Mouse (Mus musculus) bone marrow, adult 2 months (tissue): ENCODE results near the gene Pepd. TPM values are rescaled to one million over a fixed set of nuclear protein-coding genes. Genes with fewer than 3 reads are reported as not detected.

Source experiments
- H3K27ac ChIP-seq: fragments of 200-500 bp; 2 replicates; pipeline ENCODE4 v1.5.1; 2012; ENCODE audit warnings: low read depth, mild to moderate bottlenecking, control low read depth, inconsistent platforms, low read length; ENCODE audit not compliant: control insufficient read depth, poor library complexity, insufficient read depth
- H3K4me1 ChIP-seq: fragments of 200-500 bp; 2 replicates; pipeline ENCODE4 v1.6.1; 2011; ENCODE audit warnings: low read length; ENCODE audit not compliant: control insufficient read depth, insufficient read depth
- H3K4me3 ChIP-seq: fragments of 200-500 bp; replicated peaks from 2 replicates; pipeline ENCODE3; 2011; ENCODE audit warnings: mild to moderate bottlenecking, low read depth, low read length, control low read depth; ENCODE audit not compliant: control insufficient read depth
- CTCF ChIP-seq: fragments of 200-500 bp; IDR thresholded peaks from 2 replicates; pipeline ENCODE4 v1.5.1; 2011; ENCODE audit warnings: low read length, control low read depth; ENCODE audit not compliant: control insufficient read depth, insufficient read depth
- POLR2A ChIP-seq: fragments of 200-500 bp; IDR thresholded peaks from 2 replicates; pipeline ENCODE4 v1.6.1; 2011; ENCODE audit warnings: low read depth, mild to moderate bottlenecking, control low read depth, low read length, borderline replicate concordance; ENCODE audit not compliant: control insufficient read depth
- WGBS: fragments of 180-500 bp; shearing (Covaris S2); methylation state at CpG from one replicate; pipeline ENCODE4 v1.1.7; 2018; 5-methylcytosine and 5-hydroxymethylcytosine counted together
- polyA plus RNA-seq: library from polyadenylated mRNA; stranded (reverse); fragments of >200 nt; gene quantifications from 2 replicates; pipeline ENCODE4 v1.2.4, GENCODE M21; 2011; ENCODE audit warnings: low replicate concordance; ENCODE audit not compliant: missing spikeins, insufficient read depth, insufficient read length

Pepd gene
- polyA plus RNA-seq, 1 experiment = 16.1 TPM

GRCm38 (mm10) chr7:35035565-35035964, 123.4 kb downstream of the Pepd start:
- Histone ChIP-seq H3K4me1 (peaks cover 1% of the 10 kb centered on the region; the same call in 1 of the 2 replicates), H3K27ac (no peak overlapping the region), H3K4me3 (no peak overlapping the region)
- WGBS = 50% methylated on average over 4 of the region's 4 CpGs
- TF ChIP-seq CTCF = no peak
- no peak for TF ChIP-seq POLR2A

- 69% methylated on average over 5 of the region's 5 CpGs for WGBS
- Histone ChIP-seq H3K4me3 (no peak overlapping the region), H3K4me1 (peaks cover 1% of the 10 kb centered on the region), H3K27ac (no peak overlapping the region)
- no peak for TF ChIP-seq POLR2A
- TF ChIP-seq CTCF = no peak
Observed at GRCm38 (mm10) chr7:35036266-35036731, 124.1 kb downstream of the Pepd start.

- Histone ChIP-seq H3K4me3 (no peak overlapping the region), H3K4me1 (peaks cover 1% of the 10 kb centered on the region), H3K27ac (no peak overlapping the region)
- TF ChIP-seq POLR2A (no peak), CTCF (no peak)
- 45% methylated on average over 6 of the region's 6 CpGs for WGBS
Observed at GRCm38 (mm10) chr7:35037408-35037807, 125.2 kb downstream of the Pepd start.

DNA sequence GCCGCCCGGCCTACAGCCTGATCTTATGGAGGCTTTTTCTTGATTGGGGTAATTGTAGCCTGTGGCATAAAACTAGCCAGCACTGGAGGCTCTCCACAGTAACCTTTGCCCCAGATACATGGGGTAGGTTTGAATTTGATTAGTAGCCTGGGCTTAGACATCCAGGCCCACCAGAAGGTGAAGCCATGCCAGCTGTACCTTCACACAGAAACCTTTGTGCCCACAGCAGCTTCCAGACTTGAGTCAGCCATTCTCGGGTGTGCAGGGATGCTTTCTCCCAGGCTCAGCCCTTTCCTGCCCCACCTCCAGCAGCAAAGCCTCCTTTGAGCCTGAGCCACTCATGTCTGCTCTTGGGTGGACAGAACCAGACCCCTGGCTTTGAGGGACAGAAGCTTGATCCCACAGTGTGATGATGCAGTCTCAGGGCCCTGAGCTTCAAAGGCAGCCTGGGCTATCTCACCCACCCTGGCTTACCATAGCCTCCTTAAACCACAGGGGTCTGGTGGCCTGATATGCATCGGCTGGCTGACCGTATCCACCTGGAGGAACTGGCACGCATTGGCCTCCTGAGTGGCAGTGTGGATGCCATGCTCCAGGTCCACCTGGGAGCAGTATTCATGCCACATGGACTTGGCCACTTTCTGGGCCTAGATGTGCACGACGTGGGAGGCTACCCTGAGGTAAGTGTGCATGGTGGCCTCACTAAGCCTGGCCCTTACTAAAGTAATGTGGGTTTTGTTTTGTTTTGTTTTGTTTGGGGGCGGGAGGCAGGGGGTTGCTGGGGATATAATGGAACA, 128.2 kb downstream of the Pepd start:
- Histone ChIP-seq H3K4me1 (peaks cover 1% of the 10 kb centered on the region), H3K27ac (no peak overlapping the region), H3K4me3 (no peak overlapping the region)
- 87% methylated on average over 9 of the region's 9 CpGs for WGBS
- TF ChIP-seq CTCF (no peak), POLR2A (no peak)

DNA sequence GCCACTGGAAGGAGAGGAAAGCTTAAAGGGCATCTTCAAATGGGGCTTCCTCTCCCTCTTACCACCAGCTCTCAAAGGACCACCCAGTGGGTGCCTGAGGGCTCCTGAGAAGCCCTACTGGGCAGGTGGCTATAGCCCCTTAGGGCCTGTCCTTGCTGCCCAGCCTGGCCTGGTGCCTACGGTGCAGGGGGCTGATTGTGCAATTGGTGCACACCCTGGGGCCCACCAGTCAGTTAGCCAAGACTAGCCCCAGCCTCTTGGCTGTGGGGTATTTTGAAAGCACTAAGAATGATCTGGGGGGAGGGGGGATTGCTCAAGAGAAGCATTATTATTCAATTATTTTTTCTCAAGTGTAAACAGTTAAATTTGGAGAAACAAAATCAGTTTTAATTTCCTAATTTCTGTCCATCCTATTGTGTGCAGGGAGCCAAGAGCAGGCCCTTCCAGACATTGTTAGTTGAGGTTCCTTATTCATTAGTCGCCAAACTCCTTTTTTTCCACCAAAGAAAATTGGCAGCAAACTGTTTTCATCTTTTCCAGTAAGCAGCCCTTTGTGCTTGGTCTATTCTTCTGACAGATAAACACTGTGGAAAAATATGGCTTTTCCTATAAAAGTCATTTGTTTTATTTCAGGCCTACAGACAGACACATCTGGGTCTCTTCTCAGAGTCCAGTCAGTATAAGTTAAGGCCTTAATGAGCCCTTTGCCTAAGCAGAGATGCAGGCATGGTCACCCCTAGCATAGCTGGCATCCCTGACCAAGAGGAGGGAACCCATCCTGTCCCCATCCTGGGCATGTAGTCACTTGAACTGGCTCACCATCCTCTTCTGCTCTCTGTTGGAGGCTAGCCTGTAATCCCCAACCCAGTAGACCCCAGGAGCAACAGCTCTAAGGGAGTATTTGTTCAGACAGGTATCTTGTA, 129.4 kb downstream of the Pepd start:
- TF ChIP-seq CTCF (no peak), POLR2A (no peak)
- Histone ChIP-seq H3K4me1 (no peaks in the 10 kb centered on the region; the same call in 1 of the 2 replicates), H3K27ac (no peak overlapping the region; the same call in 1 of the 2 replicates), H3K4me3 (no peak overlapping the region)
- WGBS = 58% methylated on average over 2 of the region's 2 CpGs

GRCm38 (mm10) chr7:35042209-35042554, 130.0 kb downstream of the Pepd start:
- H3K27ac ChIP-seq = no peak overlapping the region
- no peak overlapping the region for H3K4me3 ChIP-seq
- TF ChIP-seq CTCF (no peak), POLR2A (no peak)
- H3K4me1 ChIP-seq = no peaks in the 10 kb centered on the region; the same call in 1 of the 2 replicates

DNA sequence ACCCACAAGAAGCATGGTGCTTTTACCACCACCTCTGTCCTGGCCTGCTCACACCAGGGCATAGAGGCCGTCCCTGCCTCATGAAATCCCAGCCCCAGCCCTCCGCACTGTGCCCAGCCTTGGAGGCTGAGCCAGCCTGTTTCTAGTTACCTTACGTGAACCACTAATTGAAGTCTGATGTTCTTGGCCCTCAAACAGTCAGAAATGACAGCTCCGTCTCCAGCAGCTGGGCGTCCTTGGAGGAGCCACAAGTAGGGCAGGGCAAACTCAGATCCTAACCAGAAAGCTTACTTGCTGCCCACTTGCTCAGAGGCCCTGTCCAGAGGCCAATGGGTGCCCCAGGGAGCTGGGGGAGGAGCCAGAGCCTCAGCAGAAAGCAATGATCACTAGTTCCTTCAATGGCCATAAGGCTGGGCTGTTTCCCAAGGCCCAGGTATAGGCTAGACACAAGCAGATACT, 130.6 kb downstream of the Pepd start:
- WGBS = 93% methylated on average over 5 of the region's 5 CpGs
- TF ChIP-seq CTCF = no peak
- no peak for TF ChIP-seq POLR2A

GRCm38 (mm10) chr7:35043266-35043817, 131.2 kb downstream of the Pepd start:
- no peak for TF ChIP-seq POLR2A
- H3K4me1 ChIP-seq = no peaks in the 10 kb centered on the region; the same call in 1 of the 2 replicates
- no peak overlapping the region for H3K4me3 ChIP-seq
- 95% methylated on average over 10 of the region's 10 CpGs for WGBS
- H3K27ac ChIP-seq = no peak overlapping the region

More for the DNA sequence above, 130.6 kb downstream of the Pepd start:
- Histone ChIP-seq H3K27ac (no peak overlapping the region), H3K4me3 (no peak overlapping the region), H3K4me1 (no peaks in the 10 kb centered on the region; the same call in 1 of the 2 replicates)

DNA sequence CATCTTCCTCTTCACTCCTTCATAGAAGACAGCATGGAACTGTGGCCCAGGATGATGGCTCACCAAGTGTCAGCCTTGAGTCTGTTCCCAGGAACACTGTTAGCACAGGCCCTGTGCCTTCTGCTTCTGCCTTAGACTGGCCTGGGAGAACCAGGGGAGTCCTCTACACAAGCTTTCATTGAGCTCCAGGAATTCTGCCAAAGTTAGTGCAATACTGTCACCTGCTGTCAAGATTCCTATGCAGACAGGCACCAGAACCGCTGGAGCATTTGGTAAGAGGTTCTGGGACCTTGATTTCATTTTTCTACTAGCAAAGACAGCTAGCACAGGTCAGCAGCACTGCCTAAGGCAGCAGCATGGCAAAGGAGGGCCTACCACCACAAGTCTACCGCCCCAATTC, 132.5 kb downstream of the Pepd start:
- 93% methylated on average over 2 of the region's 2 CpGs for WGBS
- Histone ChIP-seq H3K4me1 (no peaks in the 10 kb centered on the region; the same call in 1 of the 2 replicates), H3K27ac (no peak overlapping the region), H3K4me3 (no peak overlapping the region)
- TF ChIP-seq CTCF (no peak), POLR2A (no peak)
